Comparison of ENCODE assay signal across 18 mouse cellular contexts in genomic region chr10:93620438-93621179, GRCm38 (mm10). TPM values are rescaled to one million over a fixed set of nuclear protein-coding genes. Genes with fewer than 3 reads are reported as not detected.
DNase-seq lines count a peak whose midpoint lies in the region; ATAC-seq lines count a peak whose summit lies in the region.
"Had no signal": no experiment of that assay in that cellular context is flagged by ENCODE, and none has a peak within 500 bp of the region (broad histone marks: within the 10 kb centered on the region; RNA-seq: fewer than 3 reads in every experiment).

No protein-coding gene starts in this region.

- no peaks in the 10 kb centered on the region for H3K9me3 ChIP-seq in intestine, embryonic 16.5 days (ENCODE audit: control insufficient read depth, low read length)
- no peaks in the 10 kb centered on the region for H3K9me3 ChIP-seq in intestine, embryonic 15.5 days
- H3K9me3 ChIP-seq: embryonic facial prominence, embryonic 15.5 days; forebrain, embryonic 15.5 days; G1E; hindbrain, embryonic 13.5 days had no signal

- H3K4me2 ChIP-seq in intestine, embryonic 16.5 days (ENCODE audit: low read depth, low read length): no peak overlapping the region
- no peak overlapping the region for H3K4me2 ChIP-seq in intestine, embryonic 15.5 days (replicated peaks)
- H3K4me2 ChIP-seq: embryonic facial prominence, embryonic 15.5 days; forebrain, embryonic 15.5 days; hindbrain, embryonic 13.5 days had no signal

- H3K9ac ChIP-seq in intestine, embryonic 16.5 days (ENCODE audit: low read depth, low read length): no peak overlapping the region
- H3K9ac ChIP-seq in intestine, embryonic 15.5 days: no peak overlapping the region
- H3K9ac ChIP-seq: embryonic facial prominence, embryonic 15.5 days; forebrain, embryonic 15.5 days; hindbrain, embryonic 13.5 days; liver, embryonic 14.5 days had no signal

- DNase-seq in adrenal gland, adult 2 months: peak; percentile 12
- no peak for DNase-seq in adrenal gland, postnatal 36 days
- DNase-seq in 3134 (ENCODE audit: extremely low read depth, insufficient read length, low spot score): peak; percentile 49
- DNase-seq in ZHBTc4 (ENCODE audit: low read depth, low spot score): peak; percentile 65
- DNase-seq in layer of hippocampus, adult 8-10 months (ENCODE audit: low spot score in 2 of 2): no peak
- DNase-seq: cerebellum, adult 18-20 months; kidney, adult 11 months; thymus, adult 18-20 months had no signal

- WGBS in intestine, embryonic 16.5 days: 51% methylated on average over 7 of the region's 7 CpGs
- 53% methylated on average over 7 of the region's 7 CpGs for WGBS in intestine, embryonic 15.5 days

- 0 out of 2 replicates have a peak overlapping the region, but pooled peaks have one; percentile 10 for H3K27ac ChIP-seq in intestine, embryonic 16.5 days (ENCODE audit: low read length)
- H3K27ac ChIP-seq in intestine, embryonic 15.5 days: no peak overlapping the region
- H3K27ac ChIP-seq: embryonic facial prominence, embryonic 15.5 days; forebrain, embryonic 15.5 days; hindbrain, embryonic 13.5 days; liver, embryonic 14.5 days had no signal

- no peaks in the 10 kb centered on the region for H3K27me3 ChIP-seq in intestine, embryonic 16.5 days (replicated peaks; ENCODE audit: control insufficient read depth, insufficient read depth, low read length)
- H3K27me3 ChIP-seq in intestine, embryonic 15.5 days (replicated peaks): no peaks in the 10 kb centered on the region
- H3K27me3 ChIP-seq: embryonic facial prominence, embryonic 15.5 days; forebrain, embryonic 15.5 days; hindbrain, embryonic 13.5 days had no signal

- H3K4me1 ChIP-seq in intestine, embryonic 16.5 days (ENCODE audit: control insufficient read depth, insufficient read depth, low read length): 0 out of 2 replicates have a peak, but pooled peaks cover 3% of the 10 kb centered on the region
- H3K4me1 ChIP-seq in intestine, embryonic 15.5 days (replicated peaks): no peaks in the 10 kb centered on the region
- H3K4me1 ChIP-seq: embryonic facial prominence, embryonic 15.5 days; forebrain, embryonic 15.5 days; hindbrain, embryonic 13.5 days; megakaryocyte, embryonic 14.5 days had no signal

- ATAC-seq in intestine, embryonic 16.5 days: no peak
- ATAC-seq in intestine, embryonic 15.5 days: no peak
- ATAC-seq in monocyte, adult 5-6 weeks (replicated peaks; ENCODE audit: insufficient number of reproducible peaks, low FRiP score, low TSS enrichment, poor library complexity, severe bottlenecking): no peak
- ATAC-seq: forebrain, embryonic 15.5 days had no signal

- no peak overlapping the region for H3K4me3 ChIP-seq in intestine, embryonic 16.5 days (ENCODE audit: low read length)
- H3K4me3 ChIP-seq in intestine, embryonic 15.5 days (replicated peaks): no peak overlapping the region
- H3K4me3 ChIP-seq: embryonic facial prominence, embryonic 15.5 days; forebrain, embryonic 15.5 days; hindbrain, embryonic 13.5 days; megakaryocyte, embryonic 14.5 days had no signal

- no peaks in the 10 kb centered on the region for H3K36me3 ChIP-seq in intestine, embryonic 16.5 days (ENCODE audit: control insufficient read depth, insufficient read depth, low read length)
- no peaks in the 10 kb centered on the region for H3K36me3 ChIP-seq in intestine, embryonic 15.5 days
- H3K36me3 ChIP-seq: embryonic facial prominence, embryonic 15.5 days; forebrain, embryonic 15.5 days; G1E; hindbrain, embryonic 13.5 days had no signal

RNA-seq across cellular contexts. Expression of gene Ntn4, which starts 19.9 kb away (rescaled TPM):
- total RNA-seq in adrenal gland, adult 2 months (2021): 10 to 100 TPM; 14.6 to 26.8 TPM
- polyA plus RNA-seq in adrenal gland, adult 2 months (2012; rRNA removed): 11.0 and 12.5 TPM in 2 replicates
- 10 to 100 TPM; 14.7 to 15.2 TPM for total RNA-seq in adrenal gland, postnatal 36 days (2021)
- polyA plus RNA-seq in intestine, embryonic 16.5 days (2015; fragmentation: Nextera tagmentation; extraction: Ambion mirVana): 0.22 and 0.23 TPM in 2 replicates
- 0.29 and 0.47 TPM in 2 replicates for polyA plus RNA-seq in intestine, embryonic 15.5 days (2015; fragmentation: Nextera tagmentation; extraction: Ambion mirVana)
- total RNA-seq in monocyte, adult 5-6 weeks (2017): 0.10 to 0.38 TPM in 2 of 3 replicates, not detected in the other
- total RNA-seq in layer of hippocampus, adult 8-10 months (2022): 1 to 10 TPM; 6.3 to 7.9 (median 7.3) TPM
- total RNA-seq: neutrophil, adult 5-6 weeks had no signal
- polyA plus RNA-seq: G1E had no signal

RNA-seq across cellular contexts. Expression of gene Snrpf, which starts 31.1 kb away (rescaled TPM):
- 10 to 100 TPM; 11.7 to 16.6 TPM for total RNA-seq in adrenal gland, adult 2 months (2021)
- 10.6 and 12.5 TPM in 2 replicates for polyA plus RNA-seq in adrenal gland, adult 2 months (2012; rRNA removed)
- 10 to 100 TPM; 15.3 to 17.3 TPM for total RNA-seq in adrenal gland, postnatal 36 days (2021)
- 88.2 and 94.6 TPM in 2 replicates for polyA plus RNA-seq in intestine, embryonic 16.5 days (2015; fragmentation: Nextera tagmentation; extraction: Ambion mirVana)
- 110 and 122 TPM in 2 replicates for polyA plus RNA-seq in intestine, embryonic 15.5 days (2015; fragmentation: Nextera tagmentation; extraction: Ambion mirVana)
- 80.8 to 102 TPM (median 89.9 TPM) in 3 replicates for total RNA-seq in monocyte, adult 5-6 weeks (2017)
- 10 to 100 TPM in 2 of 4 experiments, 1 to 10 TPM in 2; 6.6 to 13.3 (median 10.9) TPM for total RNA-seq in layer of hippocampus, adult 8-10 months (2022)

Comparison
In these comparisons a context has a peak if more than half of its experiments do, and no peak if none do; other contexts are left out.
1. DNase-seq: peak in adrenal gland, adult 2 months (single experiment), 3134 (single experiment) and ZHBTc4 (single experiment); none in adrenal gland, postnatal 36 days (0 of 2) and layer of hippocampus, adult 8-10 months (0 of 2).